9 mouse cellular contexts compared by ENCODE assay signal in the genomic region with DNA sequence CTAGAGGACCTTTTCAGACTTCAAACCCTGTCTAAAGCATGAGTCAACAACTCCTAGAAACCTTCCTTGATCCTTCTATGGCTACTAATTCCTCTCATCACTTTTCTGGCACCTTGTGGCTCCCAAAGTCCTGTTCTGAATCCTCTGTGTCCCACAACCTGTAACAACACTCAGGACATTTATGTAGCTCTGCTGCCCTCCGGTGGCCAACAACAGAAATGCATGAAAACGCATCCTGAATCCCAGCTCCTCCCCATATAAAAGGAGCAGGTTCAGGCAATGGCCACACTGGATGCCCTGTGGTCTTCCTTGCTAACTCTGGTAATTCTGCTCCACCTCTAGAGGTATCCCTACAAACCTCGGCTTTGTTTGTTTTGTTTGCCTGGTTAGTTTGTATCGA. TPM values are rescaled to one million over a fixed set of nuclear protein-coding genes. Genes with fewer than 3 reads are reported as not detected.
DNase-seq lines count a peak whose midpoint lies in the region; ATAC-seq lines count a peak whose summit lies in the region.
"Had no signal": no experiment of that assay in that cellular context is flagged by ENCODE, and none has a peak within 500 bp of the region (broad histone marks: within the 10 kb centered on the region; RNA-seq: fewer than 3 reads in every experiment).

No protein-coding gene starts in this region.

- no peak overlapping the region for H3K4me2 ChIP-seq in midbrain, embryonic 13.5 days (replicated peaks)

- no peak overlapping the region for H3K9ac ChIP-seq in midbrain, embryonic 13.5 days (replicated peaks)

- H3K27ac ChIP-seq in midbrain, embryonic 13.5 days, result no peak overlapping the region

- H3K27me3 ChIP-seq in midbrain, embryonic 13.5 days, result 0 out of 2 replicates have a peak, but pooled peaks cover 2% of the 10 kb centered on the region
- no peaks in the 10 kb centered on the region for H3K27me3 ChIP-seq in splenic B cell, adult 2 months (ENCODE audit: control insufficient read depth, insufficient read depth, low read length, poor library complexity, severe bottlenecking)

- ATAC-seq in inflammation-experienced regulatory T-cells, adult 6 months, result peak; percentile 50
- peak; percentile 62 for ATAC-seq in midbrain, embryonic 13.5 days

- peaks cover 9% of the 10 kb centered on the region for H3K4me1 ChIP-seq in midbrain, embryonic 13.5 days (replicated peaks)

- peak; percentile 38 for DNase-seq in ovary, postnatal 10 days (ENCODE audit: low spot score)
- no peak for DNase-seq in ovary, adult 18-20 months (ENCODE audit: low spot score)
- peak; percentile 26 for DNase-seq in cerebellum, adult 11-12 months
- DNase-seq in forelimb bud, embryonic 11.5 days (ENCODE audit: low read depth, low spot score), result peak; percentile 80
- DNase-seq in left cerebral cortex, adult 18-20 months (ENCODE audit: low spot score in 2 of 2), result peak; percentile 72 to 76
- DNase-seq in splenic B cell, adult 2 months (ENCODE audit: low read depth, low spot score), result peak; percentile 76

- H3K36me3 ChIP-seq in midbrain, embryonic 13.5 days, result no peaks in the 10 kb centered on the region
- H3K36me3 ChIP-seq in splenic B cell, adult 2 months (ENCODE audit: control insufficient read depth, insufficient read depth, low read length, poor library complexity, severe bottlenecking), result no peaks in the 10 kb centered on the region

- WGBS in midbrain, embryonic 13.5 days, result 6% methylated on average over 4 of the region's 4 CpGs

- H3K9me3 ChIP-seq in midbrain, embryonic 13.5 days, result no peaks in the 10 kb centered on the region

- H3K4me3 ChIP-seq in midbrain, embryonic 13.5 days (replicated peaks), result no peak overlapping the region
- H3K4me3 ChIP-seq: erythroblast, embryonic 14.5 days had no signal

RNA-seq across cellular contexts. Expression of a gene that starts 24.6 kb away (rescaled TPM):
- polyA plus RNA-seq in inflammation-experienced regulatory T-cells, adult 6 months (2017; shearing (Covaris generic)), result not detected
- 10 to 100 TPM in 1 of 2 experiments, 1 to 10 TPM in 1; 5.8 to 11.2 TPM for total RNA-seq in left cerebral cortex, adult 18-20 months (2021)
- 3.3 and 4.3 TPM in 2 replicates for polyA plus RNA-seq in midbrain, embryonic 13.5 days (2015; fragmentation: Nextera tagmentation; extraction: Ambion mirVana)
- polyA plus RNA-seq: erythroblast, embryonic 14.5 days had no signal

RNA-seq across cellular contexts. Expression of a gene that starts 54.3 kb away (rescaled TPM):
- polyA plus RNA-seq in inflammation-experienced regulatory T-cells, adult 6 months (2017; shearing (Covaris generic)), result 10 to 100 TPM; 10.1 to 11.9 (median 11.5) TPM
- 10 to 100 TPM; 40.7 to 49.9 TPM for total RNA-seq in left cerebral cortex, adult 18-20 months (2021)
- 32.4 and 34.6 TPM in 2 replicates for polyA plus RNA-seq in midbrain, embryonic 13.5 days (2015; fragmentation: Nextera tagmentation; extraction: Ambion mirVana)
